Mouse (Mus musculus) olfactory bulb, adult 2 months (tissue): ENCODE measurements at regions not wholly inside any gene's neighbourhood (a gene's known extent, or its start where the extent isn't known, plus 50 kb on each side); places are given as distances from the start of the nearest gene placed in this dataset.
"Not testable (repeated sequence)": the region's sequence is repeated elsewhere in the genome, so short reads cannot be mapped to it uniquely, and the experiment has no call there.

ENCODE experiments used
- CTCF ChIP-seq: fragments of 200-500 bp; IDR thresholded peaks from 2 replicates; pipeline ENCODE4 v1.5.1; 2012; ENCODE audit warnings: low read depth, mild to moderate bottlenecking, low read length, moderate library complexity; ENCODE audit not compliant: insufficient read depth
- POLR2A ChIP-seq: fragments of 200-500 bp; IDR thresholded peaks from 2 replicates; pipeline ENCODE4 v1.6.1; 2012; ENCODE audit warnings: mild to moderate bottlenecking, low read depth, low read length, moderate library complexity; ENCODE audit not compliant: insufficient read depth

DNA sequence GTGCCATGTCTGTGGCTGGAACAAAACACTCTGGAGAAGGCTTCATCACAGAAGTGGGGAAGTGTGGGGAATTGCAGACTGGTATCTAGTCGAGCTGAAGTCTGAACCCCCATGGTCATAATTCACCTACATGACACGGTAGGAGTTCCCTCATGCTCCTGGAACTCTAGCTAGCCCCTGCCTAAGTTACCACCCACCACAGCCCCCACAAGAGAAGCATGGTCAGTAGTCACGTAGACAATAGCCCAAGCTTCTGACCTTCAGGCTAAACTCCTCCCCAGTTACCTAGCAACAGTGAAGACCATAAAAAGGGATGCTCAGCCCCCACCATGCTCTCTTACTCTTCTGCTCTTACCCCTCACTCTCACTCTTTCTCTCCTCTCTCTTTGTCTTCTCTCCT is 143.8 kb upstream of the Gm17728 start:
- TF ChIP-seq CTCF, POLR2A: not testable (repeated sequence)
